In genomic region chr9:67813171-67813570, GRCm38 (mm10) we compare ENCODE assay signal across 16 mouse cellular contexts. TPM values are rescaled to one million over a fixed set of nuclear protein-coding genes. Genes with fewer than 3 reads are reported as not detected.
DNase-seq lines count a peak whose midpoint lies in the region; ATAC-seq and TF ChIP-seq lines count a peak whose summit lies in the region.
"Had no signal": no experiment of that assay in that cellular context is flagged by ENCODE, and none has a peak within 500 bp of the region (broad histone marks: within the 10 kb centered on the region; RNA-seq: fewer than 3 reads in every experiment).

No protein-coding gene starts in this region.

- no peak overlapping the region for H3K9ac ChIP-seq in heart, embryonic 12.5 days
- H3K9ac ChIP-seq in stomach, embryonic 15.5 days: no peak overlapping the region
- H3K9ac ChIP-seq in stomach, postnatal 0 days (ENCODE audit: low read length): no peak overlapping the region
- H3K9ac ChIP-seq in midbrain, embryonic 11.5 days (ENCODE audit: low read length): no peak overlapping the region

- no peaks in the 10 kb centered on the region for H3K9me3 ChIP-seq in heart, embryonic 12.5 days (replicated peaks)
- H3K9me3 ChIP-seq in stomach, embryonic 15.5 days: no peaks in the 10 kb centered on the region
- H3K9me3 ChIP-seq in stomach, postnatal 0 days (ENCODE audit: control insufficient read depth, low read length): no peaks in the 10 kb centered on the region
- H3K9me3 ChIP-seq in midbrain, embryonic 11.5 days (ENCODE audit: control insufficient read depth, low read length): no peaks in the 10 kb centered on the region
- H3K9me3 ChIP-seq: G1E had no signal

- H3K27ac ChIP-seq in heart, embryonic 12.5 days (ENCODE audit: poor library complexity, severe bottlenecking): no peak overlapping the region
- H3K27ac ChIP-seq in stomach, embryonic 15.5 days: peak overlapping the region; percentile 45; the same call in 1 of the 2 replicates
- H3K27ac ChIP-seq in stomach, postnatal 0 days (replicated peaks): no peak overlapping the region
- H3K27ac ChIP-seq in midbrain, embryonic 11.5 days (ENCODE audit: low read depth, low read length): no peak overlapping the region

- H3K4me1 ChIP-seq in heart, embryonic 12.5 days (replicated peaks): peaks cover 33% of the 10 kb centered on the region
- H3K4me1 ChIP-seq in stomach, embryonic 15.5 days: peaks cover 9% of the 10 kb centered on the region; the same call in 1 of the 2 replicates
- no peaks in the 10 kb centered on the region for H3K4me1 ChIP-seq in stomach, postnatal 0 days (replicated peaks; ENCODE audit: control insufficient read depth, insufficient read depth)
- H3K4me1 ChIP-seq in midbrain, embryonic 11.5 days (ENCODE audit: control insufficient read depth, insufficient read depth, low read length): no peaks in the 10 kb centered on the region; the same call in 1 of the 2 replicates

- no peak overlapping the region for H3K4me2 ChIP-seq in heart, embryonic 12.5 days
- H3K4me2 ChIP-seq in stomach, embryonic 15.5 days: no peak overlapping the region
- no peak overlapping the region for H3K4me2 ChIP-seq in stomach, postnatal 0 days (replicated peaks; ENCODE audit: low read depth)
- no peak overlapping the region for H3K4me2 ChIP-seq in midbrain, embryonic 11.5 days

- 77% methylated on average over 4 of the region's 4 CpGs for WGBS in heart, embryonic 12.5 days
- WGBS in stomach, embryonic 15.5 days: 54% methylated on average over 4 of the region's 4 CpGs
- 59% methylated on average over 4 of the region's 4 CpGs for WGBS in stomach, postnatal 0 days
- WGBS in midbrain, embryonic 11.5 days: 80% methylated on average over 4 of the region's 4 CpGs

- no peaks in the 10 kb centered on the region for H3K36me3 ChIP-seq in heart, embryonic 12.5 days
- no peaks in the 10 kb centered on the region for H3K36me3 ChIP-seq in stomach, embryonic 15.5 days
- H3K36me3 ChIP-seq in stomach, postnatal 0 days (ENCODE audit: control insufficient read depth, insufficient read depth, low read length): no peaks in the 10 kb centered on the region
- H3K36me3 ChIP-seq in midbrain, embryonic 11.5 days (ENCODE audit: control insufficient read depth, insufficient read depth, low read length): no peaks in the 10 kb centered on the region
- H3K36me3 ChIP-seq: G1E had no signal

- TF ChIP-seq EP300 in stomach, postnatal 0 days (optimal IDR thresholded peaks at IDR 0.05): no peak

- peak; percentile 51 to 52 for DNase-seq in heart, adult 18-20 months
- no peak for DNase-seq in stomach, postnatal 0 days (ENCODE audit: low spot score)
- peak; percentile 33 to 42 for DNase-seq in heart, postnatal 14 days
- DNase-seq in right cerebral cortex, postnatal 10 days (ENCODE audit: low spot score in 2 of 2): no peak
- DNase-seq in midbrain, embryonic 11.5 days (ENCODE audit: low spot score, missing footprints): no peak
- DNase-seq in left cerebral cortex, adult 18-20 months (ENCODE audit: low spot score in 2 of 2): no peak
- DNase-seq: B cell, adult 2 months; cerebellum, adult 9-11 months; thymus, postnatal 14 days had no signal

- intact Hi-C loops in heart, postnatal 14 days (cut with DNase I): no loop called here

- no peak for ATAC-seq in heart, embryonic 12.5 days (ENCODE audit: insufficient number of reproducible peaks, low FRiP score)
- ATAC-seq in stomach, embryonic 15.5 days (ENCODE audit: insufficient read depth, low FRiP score, low read depth): no peak
- ATAC-seq in stomach, postnatal 0 days (ENCODE audit: low FRiP score, low TSS enrichment): no peak
- ATAC-seq in midbrain, embryonic 11.5 days (ENCODE audit: low FRiP score): no peak
- ATAC-seq: intestine, postnatal 0 days had no signal

- H3K4me3 ChIP-seq in heart, embryonic 12.5 days: no peak overlapping the region
- no peak overlapping the region for H3K4me3 ChIP-seq in stomach, embryonic 15.5 days (replicated peaks)
- no peak overlapping the region for H3K4me3 ChIP-seq in stomach, postnatal 0 days (ENCODE audit: low read depth, low read length)
- no peak overlapping the region for H3K4me3 ChIP-seq in midbrain, embryonic 11.5 days (ENCODE audit: low read depth, low read length)
- H3K4me3 ChIP-seq: erythroblast, embryonic 14.5 days had no signal

- no peak for TF ChIP-seq CTCF in stomach, postnatal 0 days (IDR thresholded peaks at IDR 0.05; ENCODE audit: low read depth)

- no peaks in the 10 kb centered on the region for H3K27me3 ChIP-seq in heart, embryonic 12.5 days (replicated peaks)
- H3K27me3 ChIP-seq in stomach, embryonic 15.5 days (replicated peaks): no peaks in the 10 kb centered on the region
- no peaks in the 10 kb centered on the region for H3K27me3 ChIP-seq in stomach, postnatal 0 days (ENCODE audit: control insufficient read depth, insufficient read depth, low read length)
- H3K27me3 ChIP-seq in midbrain, embryonic 11.5 days (ENCODE audit: control insufficient read depth, insufficient read depth, low read length): no peaks in the 10 kb centered on the region

RNA-seq across cellular contexts. Expression of gene C2cd4a, which starts 19.0 kb away (rescaled TPM):
- total RNA-seq in heart, adult 18-20 months (2021): not detected
- polyA plus RNA-seq in heart, embryonic 12.5 days (2016; fragmentation: Nextera tagmentation; extraction: Ambion mirVana): 0.22 and 0.28 TPM in 2 replicates
- 1.9 and 2.7 TPM in 2 replicates for polyA plus RNA-seq in stomach, embryonic 15.5 days (2015; fragmentation: Nextera tagmentation; extraction: Ambion mirVana)
- 2.8 and 3.6 TPM in 2 replicates for polyA plus RNA-seq in stomach, postnatal 0 days (2015; fragmentation: Nextera tagmentation; extraction: Ambion mirVana)
- total RNA-seq in heart, postnatal 14 days (2021): not detected
- not detected in 2 replicates for polyA plus RNA-seq in midbrain, embryonic 11.5 days (2014; fragmentation: Nextera tagmentation; extraction: Ambion mirVana)
- total RNA-seq in left cerebral cortex, adult 18-20 months (2021): under 1 TPM in 1 of 2 experiments, not detected in 1; 0.35 TPM
- total RNA-seq: megakaryocyte-erythroid progenitor cell, adult 5-6 weeks had no signal
- polyA plus RNA-seq: hindbrain, embryonic 11.5 days had no signal

RNA-seq across cellular contexts. Expression of gene Vps13c, which starts 27.0 kb away (rescaled TPM):
- 10 to 100 TPM; 48.4 to 50.0 TPM for total RNA-seq in heart, adult 18-20 months (2021)
- polyA plus RNA-seq in heart, embryonic 12.5 days (2016; fragmentation: Nextera tagmentation; extraction: Ambion mirVana): 6.3 and 7.0 TPM in 2 replicates
- 6.1 and 6.7 TPM in 2 replicates for polyA plus RNA-seq in stomach, embryonic 15.5 days (2015; fragmentation: Nextera tagmentation; extraction: Ambion mirVana)
- polyA plus RNA-seq in stomach, postnatal 0 days (2015; fragmentation: Nextera tagmentation; extraction: Ambion mirVana): 3.8 and 4.5 TPM in 2 replicates
- total RNA-seq in heart, postnatal 14 days (2021): 10 to 100 TPM; 37.8 to 38.0 TPM
- polyA plus RNA-seq in midbrain, embryonic 11.5 days (2014; fragmentation: Nextera tagmentation; extraction: Ambion mirVana): 7.1 and 8.9 TPM in 2 replicates
- 10 to 100 TPM; 76.8 to 81.1 TPM for total RNA-seq in left cerebral cortex, adult 18-20 months (2021)

RNA-seq across cellular contexts. Expression of gene C2cd4b, which starts 53.9 kb away (rescaled TPM):
- total RNA-seq in heart, adult 18-20 months (2021): under 1 TPM; 0.52 to 0.72 TPM
- 2.7 and 3.8 TPM in 2 replicates for polyA plus RNA-seq in heart, embryonic 12.5 days (2016; fragmentation: Nextera tagmentation; extraction: Ambion mirVana)
- 1.7 and 2.0 TPM in 2 replicates for polyA plus RNA-seq in stomach, embryonic 15.5 days (2015; fragmentation: Nextera tagmentation; extraction: Ambion mirVana)
- polyA plus RNA-seq in stomach, postnatal 0 days (2015; fragmentation: Nextera tagmentation; extraction: Ambion mirVana): 2.9 and 3.8 TPM in 2 replicates
- total RNA-seq in heart, postnatal 14 days (2021): 1 to 10 TPM; 1.0 to 1.2 TPM
- polyA plus RNA-seq in midbrain, embryonic 11.5 days (2014; fragmentation: Nextera tagmentation; extraction: Ambion mirVana): not detected in 2 replicates
- 1 to 10 TPM; 2.8 to 3.2 TPM for total RNA-seq in left cerebral cortex, adult 18-20 months (2021)
- total RNA-seq: G1E; megakaryocyte-erythroid progenitor cell, adult 5-6 weeks had no signal
- polyA plus RNA-seq: erythroblast, embryonic 14.5 days; G1E; hindbrain, embryonic 11.5 days had no signal

Comparison
In these comparisons a context has a peak if more than half of its experiments do, and no peak if none do; other contexts are left out.
1. DNase-seq: peak in heart, adult 18-20 months (2 of 2) and heart, postnatal 14 days (2 of 2); none in stomach, postnatal 0 days (single experiment), right cerebral cortex, postnatal 10 days (0 of 2), midbrain, embryonic 11.5 days (single experiment) and left cerebral cortex, adult 18-20 months (0 of 2).